Mouse (Mus musculus) midbrain, embryonic 16.5 days (tissue): ENCODE results near the gene Col27a1. TPM values are rescaled to one million over a fixed set of nuclear protein-coding genes. Genes with fewer than 3 reads are reported as not detected.

Source experiments
- ATAC-seq: fragments of 200-750 bp; cut with Nextera tagmentation; 2 replicates; pipeline ENCODE4 v1.8.0; 2017; ENCODE audit warnings: moderate TSS enrichment
- H3K27ac ChIP-seq: fragments of 300-500 bp; sonication (generic); 2 replicates; pipeline ENCODE4 v1.5.1; 2014; ENCODE audit warnings: mild to moderate bottlenecking, low read length, mixed read lengths
- H3K27me3 ChIP-seq: fragments of 300-500 bp; sonication (generic); 2 replicates; pipeline ENCODE4 v1.6.1; 2014; ENCODE audit warnings: low read depth, low read length, mixed read lengths; ENCODE audit not compliant: control insufficient read depth, insufficient read depth
- H3K36me3 ChIP-seq: fragments of 300-500 bp; sonication (generic); 2 replicates; pipeline ENCODE4 v1.6.1; 2014; ENCODE audit warnings: mild to moderate bottlenecking, low read length, moderate library complexity, mixed read lengths; ENCODE audit not compliant: control insufficient read depth, insufficient read depth
- H3K4me1 ChIP-seq: fragments of 300-500 bp; sonication (generic); 2 replicates; pipeline ENCODE4 v1.6.1; 2014; ENCODE audit warnings: mild to moderate bottlenecking, low read length, mixed read lengths; ENCODE audit not compliant: control insufficient read depth, insufficient read depth
- H3K4me2 ChIP-seq: fragments of 300-500 bp; sonication (generic); 2 replicates; pipeline ENCODE4 v1.6.1; 2014; ENCODE audit warnings: mild to moderate bottlenecking, low read length, mixed read lengths
- H3K4me3 ChIP-seq: fragments of 300-500 bp; sonication (generic); 2 replicates; pipeline ENCODE4 v1.5.1; 2014; ENCODE audit warnings: low read depth, mild to moderate bottlenecking, low read length, moderate library complexity, mixed read lengths
- H3K9ac ChIP-seq: fragments of 300-500 bp; sonication (generic); 2 replicates; pipeline ENCODE4 v1.6.1; 2014; ENCODE audit warnings: low read depth, low read length, mixed read lengths
- H3K9me3 ChIP-seq: fragments of 300-500 bp; sonication (generic); replicated peaks from 2 replicates; pipeline ENCODE4 v1.6.1; 2014; ENCODE audit warnings: mild to moderate bottlenecking, low read length, mixed read lengths; ENCODE audit not compliant: control insufficient read depth, poor library complexity, severe bottlenecking
- WGBS: fragments of 180-500 bp; shearing (Covaris S2); extraction: QIAGEN DNeasy Blood & Tissue Kit; methylation state at CpG from one replicate; pipeline ENCODE4 v1.1.7; 2014; 5-methylcytosine and 5-hydroxymethylcytosine counted together
- polyA plus RNA-seq: library from polyadenylated mRNA; unstranded; fragments of >200 nt; fragmentation: Nextera tagmentation; extraction: Ambion mirVana; gene quantifications from 2 replicates; pipeline ENCODE4 v1.2.1, GENCODE M21; 2015

Col27a1 gene
- polyA plus RNA-seq, 1 experiment from 2014 or later, result 1.6 TPM

GRCm38 (mm10) chr4:63323275-63323815, 109.5 kb downstream of the Col27a1 start:
- H3K36me3 ChIP-seq, result no peaks in the 10 kb centered on the region
- 85% methylated on average over 8 of the region's 8 CpGs for WGBS
- 0 out of 2 replicates have a peak, but pooled peaks cover 3% of the 10 kb centered on the region for H3K9me3 ChIP-seq
- ATAC-seq, result no peak
- H3K27me3 ChIP-seq, result no peaks in the 10 kb centered on the region
- H3K9ac ChIP-seq, result no peak overlapping the region
- H3K4me1 ChIP-seq, result no peaks in the 10 kb centered on the region
- no peak overlapping the region for H3K4me3 ChIP-seq
- no peak overlapping the region for H3K27ac ChIP-seq
- H3K4me2 ChIP-seq, result no peak overlapping the region

DNA sequence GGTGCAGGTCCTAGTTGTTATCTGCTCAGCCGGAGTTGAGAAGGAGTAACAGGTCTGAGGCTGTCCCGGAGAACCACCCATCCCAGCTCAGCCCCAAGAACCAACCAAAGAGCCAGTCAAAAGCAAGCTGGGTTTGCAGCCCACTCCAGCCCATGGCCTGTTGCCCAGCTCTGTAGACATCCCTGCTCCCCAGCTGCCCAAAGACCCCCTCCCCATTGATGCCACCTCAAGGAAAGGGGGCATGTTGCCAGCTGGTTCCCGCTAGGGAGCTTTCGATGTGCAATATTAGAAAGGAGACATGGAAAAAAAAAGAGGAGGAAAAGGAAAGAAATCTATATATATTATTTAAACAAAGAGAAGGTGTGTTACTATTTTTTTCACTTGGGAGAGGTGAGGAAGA, 119.6 kb downstream of the Col27a1 start:
- no peaks in the 10 kb centered on the region for H3K36me3 ChIP-seq
- H3K4me2 ChIP-seq, result no peak overlapping the region
- H3K4me1 ChIP-seq, result no peaks in the 10 kb centered on the region
- 93% methylated on average over 4 of the region's 4 CpGs for WGBS
- ATAC-seq, result no peak
- H3K27ac ChIP-seq, result no peak overlapping the region
- H3K9ac ChIP-seq, result no peak overlapping the region
- H3K27me3 ChIP-seq, result no peaks in the 10 kb centered on the region
- no peaks in the 10 kb centered on the region for H3K9me3 ChIP-seq
- H3K4me3 ChIP-seq, result no peak overlapping the region

DNA sequence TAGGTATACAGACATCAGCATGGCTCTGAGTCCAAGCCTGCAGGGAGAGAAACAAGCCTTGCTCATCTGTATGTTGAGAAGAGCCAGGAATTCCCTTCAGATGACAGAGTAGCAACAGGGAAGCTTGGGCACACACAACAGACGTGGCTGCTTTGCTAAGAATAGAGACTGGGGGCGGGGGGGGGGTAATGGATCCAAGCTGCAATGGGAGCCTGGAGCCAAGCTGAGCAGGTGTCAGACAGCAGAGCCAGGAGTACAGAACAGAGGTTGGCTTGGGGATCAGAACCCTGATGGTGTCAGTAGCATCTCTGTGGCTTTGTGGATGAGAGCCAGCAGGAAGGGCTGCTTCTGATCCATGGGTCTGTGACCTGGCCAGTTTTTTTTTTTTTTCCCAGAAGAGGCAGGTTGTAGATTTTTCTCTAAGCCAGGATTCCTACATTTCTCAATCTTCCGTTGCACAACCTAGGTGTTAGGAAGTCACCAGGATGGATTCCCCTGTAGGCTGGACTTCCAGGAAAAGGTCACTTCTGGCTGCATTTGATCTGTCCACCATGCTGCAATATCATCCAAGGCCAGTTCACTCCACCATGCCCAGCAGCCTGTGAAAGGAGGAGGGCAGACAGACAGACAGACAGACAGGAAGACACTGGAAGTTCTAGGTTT, 124.7 kb downstream of the Col27a1 start:
- 56% methylated on average over 3 of the region's 3 CpGs for WGBS
- ATAC-seq, result no peak
- no peak overlapping the region for H3K27ac ChIP-seq
- no peaks in the 10 kb centered on the region for H3K27me3 ChIP-seq
- H3K4me1 ChIP-seq, result no peaks in the 10 kb centered on the region
- no peak overlapping the region for H3K4me3 ChIP-seq
- no peak overlapping the region for H3K9ac ChIP-seq
- H3K9me3 ChIP-seq, result no peaks in the 10 kb centered on the region
- H3K36me3 ChIP-seq, result no peaks in the 10 kb centered on the region
- no peak overlapping the region for H3K4me2 ChIP-seq

DNA sequence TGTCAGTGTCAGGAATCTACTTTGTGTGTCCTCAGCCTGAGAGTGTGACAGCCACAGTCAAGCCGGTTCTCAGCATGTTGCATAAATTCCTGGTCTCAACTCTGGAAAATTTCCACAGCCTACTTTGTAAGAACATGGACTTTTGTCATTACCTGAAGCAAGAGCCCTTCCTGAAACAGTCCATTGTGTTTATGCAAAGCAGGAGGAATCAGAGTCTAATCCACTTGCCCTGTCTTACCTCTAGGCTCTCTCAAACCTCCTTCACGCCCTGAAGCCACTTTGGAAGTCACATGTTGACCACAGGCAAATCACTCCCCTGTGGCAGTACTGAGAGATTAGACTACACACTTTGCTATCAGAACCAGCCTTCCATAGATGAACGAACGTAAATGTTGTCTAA, 128.7 kb downstream of the Col27a1 start:
- Histone ChIP-seq H3K27me3 (no peaks in the 10 kb centered on the region), H3K4me2 (no peak overlapping the region), H3K9ac (no peak overlapping the region), H3K36me3 (no peaks in the 10 kb centered on the region), H3K27ac (no peak overlapping the region), H3K4me3 (no peak overlapping the region), H3K9me3 (no peaks in the 10 kb centered on the region), H3K4me1 (no peaks in the 10 kb centered on the region)
- 62% methylated on average over 4 of the region's 4 CpGs for WGBS
- ATAC-seq, result no peak

- Histone ChIP-seq H3K27ac (no peak overlapping the region), H3K36me3 (no peaks in the 10 kb centered on the region), H3K4me1 (no peaks in the 10 kb centered on the region), H3K27me3 (no peaks in the 10 kb centered on the region), H3K9me3 (no peaks in the 10 kb centered on the region), H3K4me2 (no peak overlapping the region), H3K4me3 (no peak overlapping the region), H3K9ac (no peak overlapping the region)
- WGBS, result 68% methylated on average over 3 of the region's 3 CpGs
- no peak for ATAC-seq
Measured at GRCm38 (mm10) chr4:63343608-63344007, 129.8 kb downstream of the Col27a1 start.

GRCm38 (mm10) chr4:63344295-63344694, 130.5 kb downstream of the Col27a1 start, which contains the start of gene Orm1:
TSS of gene Orm1 (plus strand) at chr4:63344560.
- H3K9ac ChIP-seq, result no peak within 1 kb of the TSS
- H3K9me3 ChIP-seq, result no peaks in the 10 kb centered on the region
- no peak within 1 kb of the TSS for H3K4me3 ChIP-seq
- H3K4me2 ChIP-seq, result no peak within 1 kb of the TSS
- no peaks in the 10 kb centered on the region for H3K36me3 ChIP-seq
- WGBS, result 91% methylated on average over 8 of the region's 8 CpGs
- H3K27me3 ChIP-seq, result no peaks in the 10 kb centered on the region
- no peaks in the 10 kb centered on the region for H3K4me1 ChIP-seq
- no peak for ATAC-seq
- no peak within 1 kb of the TSS for H3K27ac ChIP-seq

DNA sequence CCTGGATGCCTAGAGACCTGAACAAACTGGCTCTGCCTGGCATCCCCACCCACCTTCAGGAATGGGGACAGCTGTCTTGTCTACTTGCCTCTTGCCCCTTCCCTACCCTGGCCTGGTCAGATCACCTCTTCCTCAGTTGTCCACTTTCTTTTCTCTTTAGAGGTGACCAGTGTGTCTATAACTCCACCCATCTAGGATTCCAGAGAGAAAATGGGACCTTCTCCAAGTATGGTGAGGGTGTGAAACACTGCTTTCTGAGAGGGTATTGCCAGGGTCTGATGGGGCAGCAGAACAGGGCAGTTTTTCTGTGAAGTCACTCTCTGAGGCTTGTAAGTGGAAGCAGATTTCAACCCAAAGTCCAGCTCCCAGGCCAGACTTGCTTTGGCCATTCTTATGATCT, 131.5 kb downstream of the Col27a1 start:
- no peaks in the 10 kb centered on the region for H3K27me3 ChIP-seq
- H3K4me3 ChIP-seq, result no peak overlapping the region
- no peak overlapping the region for H3K27ac ChIP-seq
- no peak overlapping the region for H3K9ac ChIP-seq
- no peaks in the 10 kb centered on the region for H3K36me3 ChIP-seq
- no peaks in the 10 kb centered on the region for H3K4me1 ChIP-seq
- ATAC-seq, result no peak
- H3K4me2 ChIP-seq, result no peak overlapping the region
- no peaks in the 10 kb centered on the region for H3K9me3 ChIP-seq

DNA sequence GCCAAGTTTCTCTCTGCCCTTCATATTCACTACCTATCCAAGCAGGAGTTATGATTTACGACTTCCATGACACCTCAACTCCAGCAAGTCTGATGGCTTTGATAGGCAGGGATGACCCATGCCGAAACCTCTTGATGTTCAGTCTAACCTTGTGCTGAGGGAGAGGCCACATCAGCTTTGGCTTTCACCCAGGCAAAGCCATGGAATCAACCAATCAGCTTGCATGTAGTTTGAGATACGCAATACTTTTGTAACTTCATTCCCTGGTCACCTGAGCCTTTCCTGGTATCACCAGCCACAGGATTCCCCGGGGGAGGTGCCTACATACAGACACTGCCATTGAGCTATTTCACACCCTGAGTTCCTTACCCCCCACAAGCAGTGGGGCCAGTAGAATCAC, 132.9 kb downstream of the Col27a1 start:
- H3K4me2 ChIP-seq, result no peak overlapping the region
- no peaks in the 10 kb centered on the region for H3K9me3 ChIP-seq
- H3K27ac ChIP-seq, result no peak overlapping the region
- no peak overlapping the region for H3K9ac ChIP-seq
- H3K4me3 ChIP-seq, result no peak overlapping the region
- no peak for ATAC-seq
- WGBS, result 91% methylated on average over 4 of the region's 4 CpGs
- no peaks in the 10 kb centered on the region for H3K27me3 ChIP-seq
- H3K36me3 ChIP-seq, result no peaks in the 10 kb centered on the region
- no peaks in the 10 kb centered on the region for H3K4me1 ChIP-seq

DNA sequence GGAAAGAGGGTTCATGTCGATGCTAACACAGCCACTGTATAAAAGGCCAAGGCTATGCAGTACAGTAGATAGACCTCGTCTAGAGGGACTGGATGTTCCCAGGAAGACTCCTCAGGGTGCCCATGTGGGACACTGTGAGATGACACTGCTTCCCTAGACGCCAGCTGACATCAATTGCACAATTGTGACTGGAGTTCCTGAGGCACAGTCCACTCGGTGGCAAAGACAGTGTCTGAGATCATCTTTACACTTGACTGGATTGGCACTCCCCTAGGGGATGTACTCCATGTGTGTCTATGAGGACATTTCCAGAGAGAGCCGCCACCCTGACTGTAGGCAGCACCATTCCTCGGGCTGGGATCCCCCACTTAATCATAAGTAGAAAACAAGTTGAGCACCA, 134.7 kb downstream of the Col27a1 start:
- no peak for ATAC-seq
- Histone ChIP-seq H3K4me1 (no peaks in the 10 kb centered on the region), H3K36me3 (no peaks in the 10 kb centered on the region), H3K27ac (no peak overlapping the region), H3K9me3 (no peaks in the 10 kb centered on the region), H3K4me2 (no peak overlapping the region), H3K4me3 (no peak overlapping the region), H3K27me3 (no peaks in the 10 kb centered on the region), H3K9ac (no peak overlapping the region)
- WGBS, result 72% methylated on average over 6 of the region's 6 CpGs
